Mouse (Mus musculus): ENCODE data around the gene Brd7.

Gene Brd7

DNA sequence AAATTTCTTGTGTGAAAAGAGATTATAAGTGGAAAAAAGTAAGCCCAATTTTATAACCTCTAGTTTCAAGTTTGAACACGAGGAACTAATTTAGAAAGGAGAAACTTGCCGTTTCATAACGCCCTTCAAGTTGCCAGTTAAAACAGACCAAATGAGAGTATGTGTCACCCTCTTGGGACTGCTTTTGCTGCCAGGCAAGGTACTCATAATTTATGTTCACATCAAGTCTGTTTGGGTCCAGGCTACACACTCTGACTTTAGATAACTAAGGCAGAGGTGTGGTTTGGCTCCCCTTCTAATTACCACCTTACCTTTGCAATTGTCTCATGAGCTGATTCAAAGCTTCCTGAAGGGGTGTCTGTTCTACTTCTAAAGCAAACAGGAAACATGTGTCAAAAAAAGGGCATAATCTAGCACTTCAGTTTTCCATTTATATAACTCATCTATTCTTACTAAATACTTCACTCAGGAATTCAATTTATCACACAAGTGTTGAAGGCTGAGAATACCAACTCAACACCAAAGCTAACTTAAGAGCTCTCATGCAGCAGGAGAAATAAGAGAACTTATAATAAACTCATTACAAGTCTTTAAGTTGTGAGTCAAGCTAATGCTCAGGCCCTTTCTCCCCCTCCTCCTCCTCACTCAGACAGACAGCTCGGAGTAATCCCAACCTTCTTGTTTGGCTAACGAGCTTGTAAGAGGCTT, 4.6 kb downstream of the Brd7 start:
- no peak for DNase-seq (ENCODE audit: low read depth, low spot score)

DNA sequence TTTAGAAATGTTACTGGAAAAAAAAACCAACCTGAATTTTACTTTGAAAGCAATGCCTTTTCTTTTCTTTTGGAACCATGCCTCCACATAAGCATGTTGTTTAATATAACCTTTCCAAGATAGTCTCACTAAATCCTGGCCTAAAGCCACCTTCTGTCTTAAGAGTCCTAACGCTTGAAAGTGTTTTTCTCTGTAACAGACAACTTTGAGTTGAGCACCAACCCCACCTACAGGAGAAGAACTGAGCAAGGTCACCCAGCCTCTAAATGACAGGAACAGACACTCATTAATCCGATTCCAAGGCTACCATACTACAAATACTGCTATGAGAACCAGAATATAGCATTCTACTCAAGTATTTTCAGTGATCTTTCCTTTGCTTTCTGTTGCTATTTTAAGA, 12.9 kb downstream of the Brd7 start:
- DNase-seq (ENCODE audit: low read depth, low spot score): no peak

DNA sequence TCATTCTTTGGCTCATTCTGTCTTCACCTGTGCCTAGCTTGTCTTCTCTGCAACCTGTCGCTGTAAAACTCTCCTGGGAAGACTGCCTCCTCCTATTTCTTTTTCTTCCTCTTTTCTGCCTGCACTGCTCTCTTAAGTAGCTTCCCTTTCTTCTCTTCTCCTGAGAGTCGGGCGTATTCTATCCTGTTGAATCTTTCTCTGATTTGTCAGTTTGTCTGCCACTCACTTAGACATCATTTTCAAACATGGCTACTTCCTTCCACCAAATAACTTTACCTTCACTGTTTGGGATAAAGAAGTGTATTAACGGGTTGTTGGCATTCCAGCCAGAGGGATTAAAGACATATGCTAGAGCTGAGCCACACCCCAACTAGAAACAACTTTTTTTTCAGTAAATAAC, 20.0 kb downstream of the Brd7 start:
- no peak for DNase-seq (ENCODE audit: low read depth, low spot score)

DNA sequence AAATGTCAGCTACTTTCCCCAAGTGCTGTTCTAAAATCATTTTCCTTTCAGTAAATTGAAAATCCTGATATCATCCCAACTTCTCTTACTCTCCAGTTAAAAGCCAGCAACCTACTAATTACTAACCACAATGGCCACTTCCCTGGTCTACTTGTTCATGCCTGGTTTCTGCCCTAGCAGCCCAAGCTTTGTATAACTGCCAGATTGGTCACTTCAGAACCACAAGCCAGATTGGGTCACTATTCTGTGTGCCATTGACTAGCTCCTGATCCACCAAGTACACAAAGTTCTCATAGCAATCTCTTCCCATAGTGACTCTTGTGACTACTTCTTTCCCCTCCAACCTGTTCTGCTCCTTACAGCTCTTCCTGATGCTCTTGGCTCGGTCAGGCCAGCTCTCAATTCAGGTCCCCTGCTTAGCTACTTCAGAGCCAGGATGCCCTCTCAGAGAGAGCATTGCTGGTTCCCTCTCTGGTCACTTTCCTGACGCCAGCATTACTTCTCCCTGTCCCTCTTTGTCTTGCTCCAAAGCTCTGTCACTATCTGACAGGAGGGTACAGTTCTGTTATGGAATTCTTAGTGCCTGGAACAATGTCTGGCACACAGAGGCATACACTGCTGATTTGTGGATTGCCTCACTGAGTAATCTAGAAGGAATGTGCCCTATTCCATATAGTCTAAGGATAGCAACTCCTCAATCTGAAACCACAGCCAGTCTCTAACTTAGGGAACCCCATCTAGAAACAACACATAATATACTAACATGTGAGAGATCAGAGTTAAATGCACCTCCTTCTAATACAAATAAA, 21.9 kb downstream of the Brd7 start:
- DNase-seq (ENCODE audit: low read depth, low spot score): no peak

DNA sequence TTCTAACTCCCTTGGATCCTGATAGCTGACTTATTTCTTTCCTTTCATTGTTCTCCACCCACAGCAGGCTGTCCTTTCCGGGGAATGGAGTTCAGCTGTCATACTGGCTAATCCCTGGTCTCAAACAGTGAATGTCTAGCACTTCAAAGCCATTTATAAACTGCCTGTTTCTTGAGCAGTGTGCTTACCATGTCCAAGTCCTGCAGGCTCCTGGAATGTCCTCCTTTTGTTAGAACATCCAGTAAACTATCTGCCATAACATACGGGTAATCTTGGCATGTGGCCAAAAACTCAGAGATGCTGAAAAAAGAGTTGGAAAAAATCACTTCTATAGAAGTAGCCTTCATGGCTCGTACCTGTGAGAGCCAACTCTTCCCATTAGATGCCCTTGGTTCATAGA, 22.8 kb downstream of the Brd7 start:
- DNase-seq (ENCODE audit: low read depth, low spot score): no peak

DNA sequence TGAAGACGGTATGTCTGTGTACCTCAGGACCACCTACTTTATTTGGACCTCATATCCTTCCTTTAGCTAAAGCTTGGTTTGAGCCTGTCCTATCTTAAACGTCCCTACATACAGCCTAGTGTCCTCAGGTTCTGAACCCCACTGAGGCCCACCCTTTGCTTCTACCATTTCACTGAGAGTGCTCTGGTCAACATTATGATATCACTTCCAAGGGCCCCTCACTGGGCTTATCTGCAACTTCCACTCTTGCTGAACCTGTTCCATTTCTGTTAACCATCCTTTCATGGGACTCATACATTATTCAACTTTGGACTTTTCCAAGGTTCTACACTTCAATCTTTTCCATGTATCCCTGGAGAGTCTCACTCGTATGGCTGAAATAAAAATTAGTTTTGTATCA, 27.0 kb downstream of the Brd7 start:
- no peak for DNase-seq (ENCODE audit: low read depth, low spot score)

DNA sequence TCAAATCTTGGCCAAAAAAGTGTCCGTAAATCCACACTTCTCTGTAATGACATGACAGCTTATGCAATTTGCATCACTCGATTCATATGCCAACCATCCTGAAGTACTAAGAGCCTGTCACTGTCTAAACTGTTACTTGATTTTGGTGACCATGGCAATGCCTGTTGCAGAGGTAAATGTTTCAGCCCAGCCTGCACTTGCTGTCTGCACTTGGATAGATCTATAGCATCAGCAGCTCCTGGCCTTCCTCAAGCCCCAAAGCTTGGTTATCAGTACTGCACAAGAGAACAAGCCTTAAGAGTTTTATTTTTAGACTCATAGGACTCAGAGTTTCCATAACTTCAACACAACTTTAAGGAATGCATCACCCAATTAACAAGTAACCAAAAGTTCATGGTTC, 27.6 kb downstream of the Brd7 start:
- no peak for DNase-seq (ENCODE audit: low read depth, low spot score)

DNA sequence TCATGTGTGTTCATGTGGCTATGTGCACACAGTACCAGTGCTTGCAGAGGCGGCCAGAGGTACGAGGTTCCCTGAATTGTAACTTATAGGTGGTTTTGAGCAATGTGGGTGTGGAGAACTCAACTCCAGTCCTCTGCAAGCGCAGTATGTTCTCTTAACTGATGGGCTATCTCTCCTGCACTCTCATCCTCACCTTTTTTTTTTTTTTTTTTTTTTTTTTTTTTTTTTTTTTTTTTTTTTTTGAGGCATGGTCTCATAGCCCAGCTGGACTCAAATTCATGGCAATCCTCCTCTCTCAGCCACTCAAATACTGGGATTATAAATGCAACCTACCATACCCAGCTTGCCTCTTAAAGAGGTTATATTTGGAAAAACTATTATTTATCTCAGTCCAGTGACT, 31.2 kb downstream of the Brd7 start:
- no peak for DNase-seq (ENCODE audit: low read depth, low spot score)

DNA sequence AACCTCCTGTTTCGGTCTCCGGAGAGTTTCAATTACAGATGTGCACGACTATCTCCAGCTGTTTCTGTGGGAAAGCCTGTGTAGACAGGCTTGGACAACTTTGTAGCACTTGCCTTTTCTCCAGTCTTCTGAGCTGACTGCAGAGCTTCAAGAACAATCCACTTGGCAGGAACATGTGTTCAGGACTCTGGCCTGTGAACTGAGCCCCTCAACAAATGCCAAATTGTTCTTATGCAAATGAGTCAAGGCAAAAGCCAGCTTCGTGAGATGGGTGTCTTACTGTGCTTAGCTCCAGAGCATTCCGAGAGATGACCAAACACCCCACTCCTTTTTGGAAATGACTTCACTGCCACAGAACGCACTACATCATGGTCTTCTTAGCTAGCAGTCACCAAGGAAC, 33.3 kb downstream of the Brd7 start:
- DNase-seq (ENCODE audit: low read depth, low spot score): no peak

DNA sequence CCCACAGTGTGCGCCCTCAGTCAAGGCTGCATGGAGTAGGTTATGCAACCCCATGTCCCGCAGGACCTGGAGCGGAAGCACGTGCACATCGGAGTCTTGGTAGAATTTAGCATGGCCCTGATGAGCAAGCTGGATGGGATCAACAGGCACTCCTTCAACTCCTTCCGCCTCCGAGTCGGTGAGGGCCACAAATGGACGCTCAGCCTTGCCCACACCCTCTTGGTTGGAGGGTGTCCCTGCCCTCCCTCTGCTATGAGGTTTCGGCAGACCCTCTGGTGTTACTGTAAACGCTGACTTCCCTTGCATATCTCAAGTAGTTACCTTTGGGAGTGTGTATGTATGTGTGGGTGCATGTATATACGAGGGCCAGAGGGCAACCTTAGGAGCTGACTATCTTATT, 35.7 kb downstream of the Brd7 start:
- no peak for DNase-seq (ENCODE audit: low read depth, low spot score)

DNA sequence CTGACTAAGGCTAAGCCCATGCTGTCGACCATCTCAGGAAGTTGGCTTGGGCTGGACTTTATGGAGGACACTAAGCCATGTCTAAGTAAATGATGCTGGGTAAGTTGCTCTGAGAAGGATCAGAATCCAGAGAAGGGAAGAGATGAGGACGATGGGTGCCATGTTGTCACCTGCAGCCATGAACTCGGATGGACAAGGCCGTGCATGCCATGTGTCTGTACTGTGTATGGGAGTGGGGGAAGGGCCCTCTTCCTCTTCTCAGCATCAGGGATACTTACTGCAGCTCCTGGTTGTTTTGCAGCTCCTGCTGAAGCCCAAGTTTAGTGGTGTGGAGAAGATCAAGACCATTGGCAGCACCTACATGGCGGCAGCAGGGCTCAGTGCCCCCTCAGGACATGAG, 36.2 kb downstream of the Brd7 start:
- no peak for DNase-seq (ENCODE audit: low read depth, low spot score)

DNA sequence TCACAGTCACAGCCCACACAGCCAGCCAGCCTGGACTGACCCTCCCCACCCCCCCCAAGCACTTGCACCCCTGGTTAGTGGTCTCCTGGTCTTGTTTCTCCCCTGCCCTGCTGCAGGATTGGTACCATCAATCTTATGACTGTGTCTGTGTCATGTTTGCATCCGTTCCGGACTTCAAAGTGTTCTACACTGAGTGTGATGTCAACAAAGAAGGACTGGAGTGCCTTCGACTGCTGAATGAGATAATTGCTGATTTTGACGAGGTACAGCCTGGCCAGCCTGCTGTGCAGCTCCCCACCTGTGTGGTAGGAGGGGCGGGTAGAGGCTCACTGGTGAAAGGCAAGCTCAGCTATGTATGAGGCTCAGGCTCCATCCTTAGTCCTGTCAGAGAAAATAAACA, 36.7 kb downstream of the Brd7 start:
- DNase-seq (ENCODE audit: low read depth, low spot score): no peak

DNA sequence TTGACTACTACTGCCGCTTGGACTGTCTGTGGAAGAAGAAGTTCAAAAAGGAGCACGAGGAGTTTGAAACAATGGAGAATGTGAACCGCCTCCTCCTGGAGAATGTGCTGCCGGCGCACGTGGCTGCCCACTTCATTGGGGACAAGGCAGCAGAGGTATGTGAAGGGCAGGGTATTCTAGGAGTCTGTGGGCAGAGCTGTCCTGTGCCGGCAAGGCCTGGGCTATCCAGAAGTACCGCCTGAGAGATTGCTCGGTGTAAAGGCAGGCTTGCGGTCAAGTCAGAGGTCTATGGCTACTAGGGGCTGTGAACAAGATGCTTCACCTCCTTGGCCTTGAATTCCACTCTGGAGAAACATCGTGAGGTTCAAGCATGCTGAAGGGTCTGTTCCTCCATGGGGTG, 37.2 kb downstream of the Brd7 start:
- DNase-seq (ENCODE audit: low read depth, low spot score): no peak

DNA sequence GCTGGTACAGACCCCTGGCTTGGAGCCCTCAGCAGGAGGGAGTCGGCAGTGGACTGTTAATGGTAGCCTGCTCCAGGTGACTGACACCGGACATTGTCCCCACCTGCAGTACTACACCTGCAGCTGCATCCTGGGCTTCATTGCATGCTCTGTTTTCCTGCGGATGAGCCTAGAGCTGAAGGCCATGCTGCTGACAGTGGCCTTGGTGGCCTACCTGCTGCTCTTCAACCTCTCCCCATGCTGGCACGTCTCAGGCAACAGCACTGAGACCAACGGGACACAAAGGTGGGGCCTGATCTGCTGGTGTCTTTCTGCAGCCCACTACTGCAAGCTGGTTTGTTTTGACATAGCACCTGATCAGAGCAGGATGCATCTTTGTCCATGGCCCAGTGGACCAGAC, 38.5 kb downstream of the Brd7 start:
- DNase-seq (ENCODE audit: low read depth, low spot score): no peak

DNA sequence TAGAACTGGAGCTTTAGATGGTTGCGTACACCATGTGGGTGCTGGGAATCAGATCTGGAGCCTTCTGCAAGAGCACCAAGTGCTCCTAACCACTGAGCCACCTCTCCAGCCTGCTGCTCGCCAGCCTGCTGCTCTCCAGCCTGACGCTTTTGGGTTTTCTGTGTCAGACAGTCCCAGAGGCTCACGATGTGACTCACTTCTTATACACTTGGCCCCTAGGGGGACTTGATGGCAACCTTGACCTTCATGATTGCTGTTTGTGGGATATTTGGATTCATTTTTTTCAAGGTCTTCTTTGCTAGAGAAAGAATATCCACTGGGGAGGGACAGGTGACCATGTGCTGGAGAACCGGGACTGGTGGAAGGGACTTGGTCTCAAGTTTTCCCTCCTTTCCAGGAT, 40.6 kb downstream of the Brd7 start:
- DNase-seq (ENCODE audit: low read depth, low spot score): no peak

DNA sequence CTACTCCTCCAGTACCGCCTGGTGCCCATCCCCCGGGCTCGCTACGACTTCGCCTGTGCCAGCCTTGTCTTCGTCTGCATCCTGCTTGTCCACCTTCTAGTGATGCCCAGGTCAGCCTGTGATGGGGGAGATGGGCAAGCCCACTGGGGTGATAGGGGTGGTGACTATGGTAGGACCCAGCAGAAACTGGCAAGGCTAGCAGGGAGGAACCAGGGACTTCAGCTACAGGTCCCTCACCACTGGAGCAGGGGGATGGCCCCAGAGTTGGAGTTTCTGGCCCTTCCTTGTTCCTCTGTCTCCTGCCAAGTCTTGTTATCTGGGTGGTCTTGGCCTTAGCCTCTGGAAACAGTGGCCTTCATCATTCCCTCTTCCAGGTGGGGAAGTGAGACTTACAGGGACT, 41.9 kb downstream of the Brd7 start:
- DNase-seq (ENCODE audit: low read depth, low spot score): no peak

DNA sequence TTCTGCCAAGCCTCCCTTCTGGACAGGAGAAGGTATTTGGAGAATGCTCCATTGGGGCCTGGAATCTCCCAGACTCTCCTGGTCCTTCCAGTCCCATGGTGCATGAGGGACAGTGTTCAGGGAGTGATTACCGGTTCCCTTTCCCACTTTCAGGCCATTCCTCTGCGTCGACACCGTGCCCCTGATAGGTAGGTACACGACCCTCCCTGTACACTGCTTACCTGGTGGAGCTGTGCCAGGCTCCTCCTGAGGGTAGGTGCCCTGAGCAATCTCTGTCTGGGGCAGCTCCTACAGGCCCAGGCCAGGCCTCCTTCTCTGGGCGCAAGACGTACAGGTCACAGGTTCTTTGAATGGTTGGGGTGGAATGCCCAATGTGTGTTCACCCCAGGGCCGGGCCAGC, 43.8 kb downstream of the Brd7 start:
- DNase-seq (ENCODE audit: low read depth, low spot score): no peak

DNA sequence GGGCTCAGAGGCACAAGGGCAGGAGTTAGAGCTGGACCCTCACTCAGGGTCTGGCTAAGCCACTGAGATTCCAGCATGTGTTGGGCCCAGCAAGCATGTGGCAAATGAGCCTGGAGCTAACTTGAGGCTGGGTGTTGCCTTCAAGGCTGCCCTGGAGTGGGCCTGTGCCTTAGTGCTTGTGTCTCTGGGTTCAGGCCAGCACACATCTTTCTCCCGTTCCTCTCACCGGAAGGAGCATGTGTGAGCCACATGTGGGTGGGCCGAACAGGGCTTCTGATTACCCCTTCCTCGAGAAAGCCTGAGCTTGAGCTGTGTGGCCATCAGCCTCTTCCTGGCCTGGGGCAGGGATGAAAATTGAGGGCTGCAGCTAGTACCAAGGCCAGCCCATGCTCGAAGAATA, 44.7 kb downstream of the Brd7 start:
- no peak for DNase-seq (ENCODE audit: low read depth, low spot score)

DNA sequence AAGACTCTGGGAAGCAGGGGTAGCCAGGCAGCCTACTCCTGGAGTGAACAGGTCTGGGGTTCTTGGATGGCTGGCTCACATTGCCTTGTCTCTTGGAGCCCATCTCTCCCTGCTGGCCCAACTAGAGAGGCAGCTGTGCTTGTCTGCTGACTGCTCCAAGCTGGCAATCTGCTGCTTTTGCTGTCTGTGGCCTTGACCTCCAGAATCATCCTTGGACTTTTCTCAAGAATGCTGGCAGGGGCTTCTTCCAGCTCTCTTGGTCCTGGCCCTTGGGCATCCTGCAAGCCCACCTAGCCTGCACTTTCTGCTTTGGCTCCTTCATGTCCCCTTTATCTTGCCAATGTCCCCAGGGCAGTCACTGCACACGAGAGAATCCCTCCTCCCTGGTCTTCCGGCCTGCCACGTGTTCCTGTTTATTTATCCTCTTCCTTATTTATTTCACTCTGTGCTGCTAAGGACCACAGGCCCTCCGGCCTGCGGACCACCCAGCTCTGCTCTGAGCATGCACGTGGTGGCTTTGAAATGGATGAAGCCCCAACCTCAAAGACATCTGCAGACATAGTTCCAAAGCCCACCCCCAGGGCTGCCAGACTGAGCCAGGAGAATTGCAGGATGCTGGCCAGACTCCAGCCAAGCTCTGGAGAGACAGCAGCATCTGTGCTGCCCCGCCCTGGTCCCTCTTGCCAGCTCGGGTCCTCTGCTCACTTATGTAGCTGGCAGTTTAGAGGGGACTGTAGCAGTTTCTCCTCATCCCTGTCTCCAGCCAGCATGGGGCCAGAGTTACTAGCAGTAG, 45.7 kb downstream of the Brd7 start:
- no peak for DNase-seq (ENCODE audit: low read depth, low spot score)

DNA sequence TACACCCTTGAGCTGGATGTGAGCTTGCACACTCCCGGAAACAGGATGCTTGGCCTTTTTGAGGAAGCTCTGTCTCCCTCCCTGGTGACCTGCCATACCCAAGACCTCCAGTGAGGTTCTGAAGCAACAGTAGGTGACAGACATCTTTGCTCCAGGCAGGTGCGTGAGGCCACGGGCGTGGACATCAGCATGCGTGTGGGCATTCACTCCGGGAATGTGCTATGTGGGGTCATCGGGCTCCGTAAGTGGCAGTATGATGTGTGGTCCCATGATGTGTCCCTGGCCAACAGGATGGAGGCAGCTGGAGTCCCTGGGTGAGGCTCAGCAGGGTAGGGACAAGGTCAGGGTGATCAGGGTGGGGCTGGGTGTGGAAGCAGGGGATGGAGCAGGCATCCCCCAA, 46.7 kb downstream of the Brd7 start:
- no peak for DNase-seq (ENCODE audit: low read depth, low spot score)

DNA sequence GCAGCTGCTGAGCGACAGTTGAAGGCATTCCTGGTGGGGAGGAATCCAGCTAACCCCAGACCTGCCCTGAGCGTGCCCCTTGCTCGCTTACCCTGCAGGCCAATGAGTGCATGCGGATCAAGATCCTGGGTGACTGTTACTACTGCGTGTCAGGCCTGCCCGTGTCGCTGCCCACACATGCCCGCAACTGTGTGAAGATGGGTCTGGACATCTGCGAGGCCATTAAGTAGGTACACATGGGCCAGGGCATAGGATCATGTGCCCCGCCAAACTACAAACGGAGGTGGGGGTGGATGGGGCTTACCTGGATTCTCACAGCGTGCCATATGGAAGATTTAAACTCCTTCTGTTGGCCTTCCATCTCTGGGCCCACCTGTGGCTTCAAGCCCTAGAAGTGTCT, 48.0 kb downstream of the Brd7 start:
- DNase-seq (ENCODE audit: low read depth, low spot score): no peak

DNA sequence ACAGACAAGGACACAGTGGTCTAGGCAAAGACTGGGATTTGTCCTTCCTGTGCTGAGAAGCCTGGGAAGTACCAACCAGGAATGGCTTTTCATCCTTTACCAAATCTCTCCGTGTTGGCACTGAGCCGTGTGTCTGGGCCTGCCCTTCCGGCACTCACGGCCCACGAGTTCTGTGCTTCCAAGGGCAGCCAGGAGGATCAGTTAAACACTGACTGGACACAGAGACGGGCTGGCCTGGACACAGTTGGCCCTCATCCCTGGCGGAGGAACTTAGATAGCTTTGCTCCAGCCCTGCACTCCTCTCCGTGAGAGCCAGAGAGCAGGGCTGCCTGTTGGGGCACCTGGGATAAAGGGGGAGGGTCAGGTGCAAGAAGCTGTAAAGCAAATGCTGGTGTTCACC, 49.0 kb downstream of the Brd7 start:
- no peak for DNase-seq (ENCODE audit: low read depth, low spot score)

DNA sequence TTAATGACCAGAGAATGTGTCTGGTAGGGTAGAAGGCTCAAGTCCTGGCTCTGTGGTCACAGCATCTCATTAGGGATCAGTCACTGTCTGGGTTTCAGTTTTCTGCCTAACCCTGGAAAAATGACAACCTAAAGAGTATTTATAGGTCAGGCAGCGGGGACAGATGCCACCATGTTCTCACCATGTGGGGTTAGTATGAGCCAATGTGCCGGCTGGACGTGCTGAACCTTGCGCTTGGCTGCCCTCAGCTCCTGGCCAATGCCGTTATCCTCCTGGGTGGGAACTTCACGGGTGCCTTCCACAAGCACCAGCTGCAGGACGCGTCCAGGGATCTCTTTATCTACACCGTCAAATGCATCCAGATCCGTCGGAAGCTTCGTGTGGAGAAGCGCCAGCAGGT, 51.7 kb downstream of the Brd7 start:
- DNase-seq (ENCODE audit: low read depth, low spot score): no peak

All from ZHBTc4 (cell line).